Mouse (Mus musculus) stomach, postnatal 0 days (tissue): ENCODE measurements at regions not wholly inside any gene's neighbourhood (a gene's known extent, or its start where the extent isn't known, plus 50 kb on each side); places are given as distances from the start of the nearest gene placed in this dataset.

Source experiments
- ATAC-seq: fragments of 200-750 bp; cut with Nextera tagmentation; 2 replicates; pipeline ENCODE4 v1.8.0; 2017; ENCODE audit not compliant: low FRiP score, low TSS enrichment
- DNase-seq: peaks from one replicate; pipeline ENCODE4 v3.0.0-alpha.2; 2016; ENCODE audit warnings: low spot score
- H3K27ac ChIP-seq: fragments of 300-500 bp; sonication (generic); replicated peaks from 2 replicates; pipeline ENCODE4 v1.5.1; 2014; ENCODE audit warnings: mild to moderate bottlenecking, control low read depth
- H3K27me3 ChIP-seq: fragments of 300-500 bp; sonication (generic); 2 replicates; pipeline ENCODE4 v1.6.1; 2014; ENCODE audit warnings: low read length; ENCODE audit not compliant: control insufficient read depth, insufficient read depth
- H3K36me3 ChIP-seq: fragments of 300-500 bp; sonication (generic); 2 replicates; pipeline ENCODE4 v1.6.1; 2014; ENCODE audit warnings: low read length, mixed read lengths; ENCODE audit not compliant: control insufficient read depth, insufficient read depth
- H3K4me1 ChIP-seq: fragments of 300-500 bp; sonication (generic); replicated peaks from 2 replicates; pipeline ENCODE4 v1.6.1; 2014; ENCODE audit warnings: antibody characterized with exemption; ENCODE audit not compliant: control insufficient read depth, insufficient read depth
- H3K4me2 ChIP-seq: fragments of 300-500 bp; sonication (generic); replicated peaks from 2 replicates; pipeline ENCODE4 v1.6.1; 2014; ENCODE audit warnings: low read depth, mild to moderate bottlenecking, control low read depth, moderate library complexity
- H3K4me3 ChIP-seq: fragments of 300-500 bp; sonication (generic); 2 replicates; pipeline ENCODE4 v1.5.1; 2014; ENCODE audit warnings: low read depth, low read length, control low read depth
- H3K9ac ChIP-seq: fragments of 300-500 bp; sonication (generic); 2 replicates; pipeline ENCODE4 v1.6.1; 2014; ENCODE audit warnings: mild to moderate bottlenecking, low read length, control low read depth, mixed read lengths
- H3K9me3 ChIP-seq: fragments of 300-500 bp; sonication (generic); 2 replicates; pipeline ENCODE4 v1.6.1; 2016; ENCODE audit warnings: low read length; ENCODE audit not compliant: control insufficient read depth
- CTCF ChIP-seq: IDR thresholded peaks from 2 replicates; pipeline ENCODE4 v1.5.1; 2016; ENCODE audit warnings: antibody characterized with exemption, low read depth, mild to moderate bottlenecking, moderate library complexity
- EP300 ChIP-seq: optimal IDR thresholded peaks from 2 replicates; pipeline ENCODE3; 2016; ENCODE audit warnings: antibody characterized with exemption
- WGBS: fragments of 180-500 bp; shearing (Covaris S2); extraction: QIAGEN DNeasy Blood & Tissue Kit; methylation state at CpG from one replicate; pipeline ENCODE4 v1.1.7; 2014; 5-methylcytosine and 5-hydroxymethylcytosine counted together

GRCm38 (mm10) chr7:133184905-133185594, 60.9 kb upstream of the Ctbp2 start:
- H3K27ac ChIP-seq = no peak overlapping the region
- 61% methylated on average over 16 of the region's 16 CpGs for WGBS
- TF ChIP-seq CTCF (no peak), EP300 (no peak)
- no peaks in the 10 kb centered on the region for H3K27me3 ChIP-seq
- DNase-seq = no peak
- no peak; the same call in 1 of the 2 replicates for ATAC-seq
- H3K4me1 ChIP-seq = no peaks in the 10 kb centered on the region
- H3K9me3 ChIP-seq = no peaks in the 10 kb centered on the region
- no peak overlapping the region for H3K4me3 ChIP-seq
- H3K4me2 ChIP-seq = no peak overlapping the region
- no peak overlapping the region for H3K9ac ChIP-seq
- no peaks in the 10 kb centered on the region for H3K36me3 ChIP-seq

GRCm38 (mm10) chr7:133181388-133181787, 57.2 kb upstream of the Ctbp2 start:
- Histone ChIP-seq H3K27ac (no peak overlapping the region), H3K9ac (no peak overlapping the region), H3K4me2 (no peak overlapping the region), H3K9me3 (no peaks in the 10 kb centered on the region), H3K27me3 (no peaks in the 10 kb centered on the region), H3K4me1 (0 out of 2 replicates have a peak, but pooled peaks cover 2% of the 10 kb centered on the region), H3K36me3 (no peaks in the 10 kb centered on the region), H3K4me3 (no peak overlapping the region)
- ATAC-seq (no peak), DNase-seq (no peak)
- WGBS = 41% methylated on average over 2 of the region's 2 CpGs
- no peak for TF ChIP-seq EP300
- TF ChIP-seq CTCF = no peak; the same call in 1 of the 2 replicates

GRCm38 (mm10) chr7:133177179-133177575, 53.0 kb upstream of the Ctbp2 start:
- H3K27ac ChIP-seq = no peak overlapping the region
- no peak overlapping the region for H3K4me2 ChIP-seq
- no peak for TF ChIP-seq CTCF
- no peak for TF ChIP-seq EP300
- H3K4me3 ChIP-seq = no peak overlapping the region
- WGBS = 56% methylated on average over 4 of the region's 4 CpGs
- no peak for ATAC-seq
- 0 out of 2 replicates have a peak, but pooled peaks cover 3% of the 10 kb centered on the region for H3K4me1 ChIP-seq
- no peaks in the 10 kb centered on the region for H3K27me3 ChIP-seq
- no peaks in the 10 kb centered on the region for H3K9me3 ChIP-seq
- H3K36me3 ChIP-seq = no peaks in the 10 kb centered on the region
- no peak overlapping the region for H3K9ac ChIP-seq
- DNase-seq = no peak

GRCm38 (mm10) chr7:133176256-133177178, 52.4 kb upstream of the Ctbp2 start:
- no peaks in the 10 kb centered on the region for H3K27me3 ChIP-seq
- ATAC-seq (peak; percentile 54; the same call in 1 of the 2 replicates), DNase-seq (peak; percentile 27)
- H3K27ac ChIP-seq = peak overlapping the region; percentile 19; the same call in 1 of the 2 replicates
- no peak overlapping the region for H3K9ac ChIP-seq
- H3K4me1 ChIP-seq = 0 out of 2 replicates have a peak, but pooled peaks cover 3% of the 10 kb centered on the region
- TF ChIP-seq CTCF = no peak
- TF ChIP-seq EP300 = no peak
- no peaks in the 10 kb centered on the region for H3K9me3 ChIP-seq
- no peak overlapping the region for H3K4me3 ChIP-seq
- 42% methylated on average over 10 of the region's 10 CpGs for WGBS
- no peak overlapping the region for H3K4me2 ChIP-seq
- no peaks in the 10 kb centered on the region for H3K36me3 ChIP-seq
